Mouse (Mus musculus) heart, adult 2 months (tissue): ENCODE results near the gene Pcsk5.

Source experiments
- CTCF ChIP-seq: fragments of 200-600 bp; IDR thresholded peaks from 2 replicates; pipeline ENCODE4 v1.8.1; 2022; ENCODE audit warnings: antibody characterized with exemption, mild to moderate bottlenecking, moderate library complexity
- POLR2A ChIP-seq: fragments of 200-500 bp; IDR thresholded peaks from 2 replicates; pipeline ENCODE4 v1.6.1; 2011; ENCODE audit warnings: mild to moderate bottlenecking, low read depth, low read length, control low read depth; ENCODE audit not compliant: insufficient read depth

- TF ChIP-seq POLR2A (no peak), CTCF (no peak)
These were observed 11.0 kb upstream of the Pcsk5 start for GRCm38 (mm10) chr19:17848417-17848816.
